Mouse (Mus musculus) kidney, embryonic 15.5 days (tissue): Measurements from ENCODE around the gene Cox7a1. TPM values are rescaled to one million over a fixed set of nuclear protein-coding genes. Genes with fewer than 3 reads are reported as not detected.
"Not testable (repeated sequence)": the region's sequence is repeated elsewhere in the genome, so short reads cannot be mapped to it uniquely, and the experiment has no call there.

Experiments
- ATAC-seq: fragments of 200-750 bp; cut with Nextera tagmentation; replicated peaks from 2 replicates; pipeline ENCODE4 v1.8.0; 2017; ENCODE audit warnings: moderate TSS enrichment; ENCODE audit not compliant: low FRiP score
- H3K27ac ChIP-seq: fragments of 300-500 bp; sonication (generic); 2 replicates; pipeline ENCODE4 v1.5.1; 2015; ENCODE audit warnings: mild to moderate bottlenecking, inconsistent platforms
- H3K27me3 ChIP-seq: fragments of 300-500 bp; sonication (generic); 2 replicates; pipeline ENCODE4 v1.6.1; 2015; ENCODE audit warnings: inconsistent platforms
- H3K36me3 ChIP-seq: fragments of 300-500 bp; sonication (generic); 2 replicates; pipeline ENCODE4 v1.6.1; 2015; ENCODE audit warnings: inconsistent platforms
- H3K4me1 ChIP-seq: fragments of 300-500 bp; sonication (generic); 2 replicates; pipeline ENCODE4 v1.6.1; 2015; ENCODE audit warnings: inconsistent platforms
- H3K4me2 ChIP-seq: fragments of 300-500 bp; sonication (generic); 2 replicates; pipeline ENCODE4 v1.6.1; 2015; ENCODE audit warnings: moderate library complexity, mild to moderate bottlenecking, inconsistent platforms
- H3K4me3 ChIP-seq: fragments of 300-500 bp; sonication (generic); replicated peaks from 2 replicates; pipeline ENCODE4 v1.5.1; 2015; ENCODE audit warnings: mild to moderate bottlenecking, inconsistent platforms
- H3K9ac ChIP-seq: fragments of 300-500 bp; sonication (generic); 2 replicates; pipeline ENCODE4 v1.6.1; 2015; ENCODE audit warnings: mild to moderate bottlenecking, inconsistent platforms
- H3K9me3 ChIP-seq: fragments of 300-500 bp; sonication (generic); replicated peaks from 2 replicates; pipeline ENCODE4 v1.6.1; 2016; ENCODE audit warnings: inconsistent platforms
- WGBS: fragments of 180-500 bp; shearing (Covaris S2); methylation state at CpG from one replicate; pipeline ENCODE4 v1.1.7; 2015; ENCODE audit warnings: mixed read lengths; 5-methylcytosine and 5-hydroxymethylcytosine counted together
- polyA plus RNA-seq: library from polyadenylated mRNA; unstranded; fragments of >200 nt; fragmentation: Nextera tagmentation; extraction: Ambion mirVana; gene quantifications from 2 replicates; pipeline ENCODE4 v1.2.1, GENCODE M21; 2015

The Cox7a1 gene
- polyA plus RNA-seq, 1 experiment from 2014 or later: 11.1 TPM

GRCm38 (mm10) chr7:30205383-30205782 lies 21.4 kb downstream of the Cox7a1 start:
- no peaks in the 10 kb centered on the region for H3K4me1 ChIP-seq
- no peak overlapping the region for H3K4me2 ChIP-seq
- no peak overlapping the region for H3K4me3 ChIP-seq
- H3K27ac ChIP-seq: no peak overlapping the region
- no peaks in the 10 kb centered on the region for H3K27me3 ChIP-seq
- H3K9me3 ChIP-seq: no peaks in the 10 kb centered on the region
- H3K36me3 ChIP-seq: no peaks in the 10 kb centered on the region
- no peak overlapping the region for H3K9ac ChIP-seq
- no peak for ATAC-seq
- WGBS: 1% methylated on average over 2 of the region's 2 CpGs

GRCm38 (mm10) chr7:30206364-30206763 lies 22.4 kb downstream of the Cox7a1 start:
- H3K9me3 ChIP-seq, H3K9ac ChIP-seq, H3K27me3 ChIP-seq, ATAC-seq, H3K4me3 ChIP-seq, H3K27ac ChIP-seq, H3K36me3 ChIP-seq, H3K4me1 ChIP-seq, H3K4me2 ChIP-seq: not testable (repeated sequence)
- WGBS: 59% methylated on average over 5 of the region's 5 CpGs

- no peaks in the 10 kb centered on the region for H3K9me3 ChIP-seq
- WGBS: 21% methylated on average over 4 of the region's 4 CpGs
- no peaks in the 10 kb centered on the region for H3K27me3 ChIP-seq
- H3K4me3 ChIP-seq: no peak overlapping the region
- no peaks in the 10 kb centered on the region for H3K4me1 ChIP-seq
- H3K9ac ChIP-seq: no peak overlapping the region
- no peak overlapping the region for H3K27ac ChIP-seq
- ATAC-seq: no peak
- no peaks in the 10 kb centered on the region for H3K36me3 ChIP-seq
- H3K4me2 ChIP-seq: no peak overlapping the region
These were observed 27.1 kb downstream of the Cox7a1 start for GRCm38 (mm10) chr7:30211025-30211424.

- H3K27ac ChIP-seq: no peak overlapping the region
- whole genome bisulfite sequencing: 90% methylated on average over 3 of the region's 3 CpGs
- H3K9ac ChIP-seq: no peak overlapping the region
- no peak overlapping the region for H3K4me2 ChIP-seq
- H3K36me3 ChIP-seq: no peaks in the 10 kb centered on the region
- H3K9me3 ChIP-seq: no peaks in the 10 kb centered on the region
- no peaks in the 10 kb centered on the region for H3K27me3 ChIP-seq
- no peak overlapping the region for H3K4me3 ChIP-seq
- H3K4me1 ChIP-seq: peaks cover 8% of the 10 kb centered on the region
- no peak for ATAC-seq
These were observed 29.9 kb downstream of the Cox7a1 start for GRCm38 (mm10) chr7:30213881-30214280.

GRCm38 (mm10) chr7:30215875-30216274 lies 31.9 kb downstream of the Cox7a1 start:
- 86% methylated on average over 3 of the region's 3 CpGs for WGBS
- Histone ChIP-seq H3K4me1 (peaks cover 18% of the 10 kb centered on the region), H3K9me3 (no peaks in the 10 kb centered on the region), H3K4me2 (no peak overlapping the region), H3K27me3 (no peaks in the 10 kb centered on the region), H3K9ac (no peak overlapping the region), H3K36me3 (no peaks in the 10 kb centered on the region), H3K4me3 (no peak overlapping the region), H3K27ac (no peak overlapping the region)
- ATAC-seq: no peak

- ATAC-seq: peak; percentile 37; the same call in 1 of the 2 replicates
These were observed 32.8 kb downstream of the Cox7a1 start for GRCm38 (mm10) chr7:30216723-30217151.

GRCm38 (mm10) chr7:30217277-30217676 lies 33.3 kb downstream of the Cox7a1 start:
- ATAC-seq: no peak
- Histone ChIP-seq H3K36me3 (no peaks in the 10 kb centered on the region), H3K9ac (no peak overlapping the region), H3K4me1 (peaks cover 18% of the 10 kb centered on the region), H3K27ac (no peak overlapping the region), H3K4me3 (no peak overlapping the region), H3K9me3 (no peaks in the 10 kb centered on the region), H3K4me2 (no peak overlapping the region), H3K27me3 (no peaks in the 10 kb centered on the region)
- 69% methylated on average over 2 of the region's 2 CpGs for WGBS

More at GRCm38 (mm10) chr7:30216723-30217151, 32.8 kb downstream of the Cox7a1 start:
- Histone ChIP-seq H3K4me1 (peaks cover 18% of the 10 kb centered on the region), H3K9ac (no peak overlapping the region), H3K27ac (no peak overlapping the region), H3K36me3 (no peaks in the 10 kb centered on the region), H3K4me2 (peak overlapping the region; percentile 52), H3K4me3 (peak overlapping the region; percentile 24), H3K27me3 (no peaks in the 10 kb centered on the region), H3K9me3 (no peaks in the 10 kb centered on the region)
- WGBS: 2% methylated on average over 16 of the region's 16 CpGs

- WGBS: 2% methylated on average over 16 of the region's 16 CpGs
- H3K27me3 ChIP-seq: no peaks in the 10 kb centered on the region
- H3K4me1 ChIP-seq: peaks cover 18% of the 10 kb centered on the region
These were observed 35.5 kb downstream of the Cox7a1 start for GRCm38 (mm10) chr7:30219293-30220007.

GRCm38 (mm10) chr7:30220008-30220356 lies 36.0 kb downstream of the Cox7a1 start:
- H3K4me3 ChIP-seq: peak overlapping the region; percentile 51
- H3K9me3 ChIP-seq: no peaks in the 10 kb centered on the region
- peak overlapping the region; percentile 55 for H3K9ac ChIP-seq
- peaks cover 18% of the 10 kb centered on the region for H3K4me1 ChIP-seq
- H3K27ac ChIP-seq: peak overlapping the region; percentile 73
- WGBS: 14% methylated on average over 11 of the region's 11 CpGs
- peak overlapping the region; percentile 86 for H3K4me2 ChIP-seq
- H3K27me3 ChIP-seq: no peaks in the 10 kb centered on the region
- H3K36me3 ChIP-seq: peaks cover 24% of the 10 kb centered on the region
- no peak for ATAC-seq

More at GRCm38 (mm10) chr7:30219293-30220007, 35.5 kb downstream of the Cox7a1 start:
- Histone ChIP-seq H3K36me3 (peaks cover 19% of the 10 kb centered on the region), H3K9me3 (no peaks in the 10 kb centered on the region), H3K4me3 (peak overlapping the region; percentile 51), H3K4me2 (peak overlapping the region; percentile 86), H3K27ac (peak overlapping the region; percentile 86), H3K9ac (peak overlapping the region; percentile 55)
- ATAC-seq: peak; percentile 78

- Histone ChIP-seq H3K4me1 (peaks cover 17% of the 10 kb centered on the region), H3K27me3 (no peaks in the 10 kb centered on the region), H3K4me2 (no peak overlapping the region), H3K9ac (no peak overlapping the region), H3K9me3 (no peaks in the 10 kb centered on the region), H3K36me3 (peaks cover 38% of the 10 kb centered on the region), H3K4me3 (no peak overlapping the region), H3K27ac (no peak overlapping the region)
- ATAC-seq: no peak
- 87% methylated on average over 3 of the region's 3 CpGs for WGBS
These were observed 37.5 kb downstream of the Cox7a1 start for GRCm38 (mm10) chr7:30221433-30221832.

- no peak for ATAC-seq
- Histone ChIP-seq H3K4me3 (no peak overlapping the region), H3K9ac (no peak overlapping the region), H3K27me3 (no peaks in the 10 kb centered on the region), H3K4me1 (peaks cover 11% of the 10 kb centered on the region; the same call in 1 of the 2 replicates), H3K4me2 (no peak overlapping the region), H3K27ac (no peak overlapping the region), H3K9me3 (no peaks in the 10 kb centered on the region), H3K36me3 (peaks cover 46% of the 10 kb centered on the region)
- WGBS: 90% methylated on average over 5 of the region's 5 CpGs
These were observed 38.3 kb downstream of the Cox7a1 start for GRCm38 (mm10) chr7:30222205-30222604.

- Histone ChIP-seq H3K4me1 (peaks cover 7% of the 10 kb centered on the region; the same call in 1 of the 2 replicates), H3K27ac (no peak overlapping the region), H3K4me3 (no peak overlapping the region), H3K4me2 (no peak overlapping the region), H3K27me3 (no peaks in the 10 kb centered on the region), H3K9me3 (no peaks in the 10 kb centered on the region), H3K9ac (no peak overlapping the region), H3K36me3 (peaks cover 64% of the 10 kb centered on the region)
- no peak for ATAC-seq
- WGBS: 93% methylated on average over 12 of the region's 12 CpGs
These were observed 40.3 kb downstream of the Cox7a1 start for GRCm38 (mm10) chr7:30224206-30224605.

GRCm38 (mm10) chr7:30231328-30231668 lies 47.4 kb downstream of the Cox7a1 start:
- peak overlapping the region; percentile 84 for H3K4me2 ChIP-seq
- H3K27ac ChIP-seq: peak overlapping the region; percentile 97
- WGBS: under 1% methylated on average over 16 of the region's 16 CpGs
- peak overlapping the region; percentile 53 for H3K9ac ChIP-seq
- H3K4me1 ChIP-seq: peaks cover 22% of the 10 kb centered on the region
- ATAC-seq: no peak; the same call in 1 of the 2 replicates
- H3K36me3 ChIP-seq: peaks cover 58% of the 10 kb centered on the region
- no peaks in the 10 kb centered on the region for H3K27me3 ChIP-seq
- H3K4me3 ChIP-seq: peak overlapping the region; percentile 83
- H3K9me3 ChIP-seq: no peaks in the 10 kb centered on the region
